Mouse (Mus musculus): Measurements from ENCODE around the gene Pax5. TPM values are rescaled to one million over a fixed set of nuclear protein-coding genes. Genes with fewer than 3 reads are reported as not detected.

The Pax5 gene
- polyA plus RNA-seq, 1 experiment from 2014 or later = 0.18 TPM

DNA sequence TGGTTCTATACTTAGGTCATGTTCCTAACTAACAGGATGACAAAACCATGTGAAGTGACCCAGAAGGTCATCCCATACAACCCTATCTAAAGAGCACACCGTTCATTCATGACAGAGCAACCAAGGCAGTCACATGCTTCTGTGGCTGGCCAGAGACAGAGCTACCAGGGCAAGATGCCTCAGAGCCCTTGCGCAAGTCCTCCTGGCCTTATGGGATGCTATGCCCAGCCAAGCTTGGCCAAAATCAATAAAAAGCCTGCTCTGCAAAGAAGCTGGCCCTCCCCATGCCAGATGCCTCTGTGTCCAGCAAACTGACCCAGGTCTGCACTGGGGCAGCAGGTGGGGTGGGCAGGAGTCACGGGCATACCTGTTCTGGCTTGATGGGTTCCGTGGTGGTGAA, 65.1 kb downstream of the Pax5 start:
- Histone ChIP-seq H3K4me2 (no peak overlapping the region), H3K27ac (no peak overlapping the region), H3K9me3 (no peaks in the 10 kb centered on the region), H3K9ac (no peak overlapping the region), H3K36me3 (no peaks in the 10 kb centered on the region), H3K27me3 (peaks cover 12% of the 10 kb centered on the region; the same call in 1 of the 2 replicates), H3K4me3 (no peak overlapping the region), H3K4me1 (no peaks in the 10 kb centered on the region)
- ATAC-seq (ENCODE audit: insufficient number of reproducible peaks, low FRiP score, low TSS enrichment, low read depth) = no peak
- WGBS = 85% methylated on average over 4 of the region's 4 CpGs

GRCm38 (mm10) chr4:44641831-44642587, 68.3 kb downstream of the Pax5 start:
- peaks cover 12% of the 10 kb centered on the region; the same call in 1 of the 2 replicates for H3K27me3 ChIP-seq
- WGBS = 24% methylated on average over 12 of the region's 12 CpGs

GRCm38 (mm10) chr4:44635618-44636017, 74.7 kb downstream of the Pax5 start:
- Histone ChIP-seq H3K9me3 (no peaks in the 10 kb centered on the region), H3K27ac (no peak overlapping the region), H3K4me2 (no peak overlapping the region), H3K9ac (no peak overlapping the region), H3K4me3 (no peak overlapping the region), H3K36me3 (no peaks in the 10 kb centered on the region), H3K27me3 (peaks cover 7% of the 10 kb centered on the region; the same call in 1 of the 2 replicates), H3K4me1 (0 out of 2 replicates have a peak, but pooled peaks cover 2% of the 10 kb centered on the region)
- ATAC-seq (ENCODE audit: insufficient number of reproducible peaks, low FRiP score, low TSS enrichment, low read depth) = no peak
- 83% methylated on average over 3 of the region's 3 CpGs for WGBS

More at GRCm38 (mm10) chr4:44641831-44642587, 68.3 kb downstream of the Pax5 start:
- no peak for ATAC-seq (ENCODE audit: insufficient number of reproducible peaks, low FRiP score, low TSS enrichment, low read depth)
- Histone ChIP-seq H3K4me3 (no peak overlapping the region), H3K27ac (no peak overlapping the region), H3K4me1 (no peaks in the 10 kb centered on the region), H3K9me3 (no peaks in the 10 kb centered on the region), H3K9ac (no peak overlapping the region), H3K4me2 (no peak overlapping the region), H3K36me3 (no peaks in the 10 kb centered on the region)

- no peaks in the 10 kb centered on the region for H3K36me3 ChIP-seq
- peaks cover 7% of the 10 kb centered on the region; the same call in 1 of the 2 replicates for H3K27me3 ChIP-seq
- no peak overlapping the region for H3K4me3 ChIP-seq
- H3K4me1 ChIP-seq = 0 out of 2 replicates have a peak, but pooled peaks cover 2% of the 10 kb centered on the region
- no peak overlapping the region for H3K4me2 ChIP-seq
- H3K9ac ChIP-seq = no peak overlapping the region
- WGBS = 25% methylated on average over 12 of the region's 12 CpGs
- no peak for ATAC-seq (ENCODE audit: insufficient number of reproducible peaks, low FRiP score, low TSS enrichment, low read depth)
- no peak overlapping the region for H3K27ac ChIP-seq
- no peaks in the 10 kb centered on the region for H3K9me3 ChIP-seq
Observed at GRCm38 (mm10) chr4:44633694-44634524, 76.4 kb downstream of the Pax5 start.

- no peak overlapping the region for H3K4me2 ChIP-seq
- no peak overlapping the region for H3K9ac ChIP-seq
- H3K4me3 ChIP-seq = no peak overlapping the region
- no peak overlapping the region for H3K27ac ChIP-seq
- no peaks in the 10 kb centered on the region for H3K36me3 ChIP-seq
- 0 out of 2 replicates have a peak, but pooled peaks cover 2% of the 10 kb centered on the region for H3K4me1 ChIP-seq
- ATAC-seq (ENCODE audit: insufficient number of reproducible peaks, low FRiP score, low TSS enrichment, low read depth) = no peak
- WGBS = 43% methylated on average over 6 of the region's 6 CpGs
- no peaks in the 10 kb centered on the region for H3K9me3 ChIP-seq
- peaks cover 7% of the 10 kb centered on the region; the same call in 1 of the 2 replicates for H3K27me3 ChIP-seq
Observed at GRCm38 (mm10) chr4:44630059-44630458, 80.2 kb downstream of the Pax5 start.

GRCm38 (mm10) chr4:44627890-44628289, 82.4 kb downstream of the Pax5 start:
- Histone ChIP-seq H3K27me3 (peaks cover 6% of the 10 kb centered on the region; the same call in 1 of the 2 replicates), H3K9me3 (no peaks in the 10 kb centered on the region), H3K4me3 (no peak overlapping the region), H3K27ac (no peak overlapping the region), H3K36me3 (no peaks in the 10 kb centered on the region), H3K4me1 (no peaks in the 10 kb centered on the region), H3K4me2 (no peak overlapping the region), H3K9ac (no peak overlapping the region)
- no peak for ATAC-seq (ENCODE audit: insufficient number of reproducible peaks, low FRiP score, low TSS enrichment, low read depth)

DNA sequence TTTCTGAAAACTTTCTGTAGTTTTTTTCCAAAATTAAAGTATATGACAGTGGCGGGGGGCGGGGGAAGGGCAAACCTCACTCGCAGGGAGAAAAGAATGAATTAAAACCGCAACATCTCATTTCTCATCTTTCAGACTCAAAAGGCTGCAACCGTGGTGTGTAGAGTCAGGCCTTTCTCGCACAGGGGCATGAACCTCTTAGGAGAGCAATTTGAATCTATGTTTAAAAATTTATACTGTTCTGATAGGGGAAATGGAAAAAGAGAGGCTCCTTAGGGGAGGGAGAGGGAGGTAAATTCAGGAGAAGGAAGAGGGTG, 85.2 kb downstream of the Pax5 start:
- no peaks in the 10 kb centered on the region for H3K36me3 ChIP-seq
- no peaks in the 10 kb centered on the region for H3K4me1 ChIP-seq
- 87% methylated on average over 6 of the region's 6 CpGs for WGBS
- H3K4me3 ChIP-seq = no peak overlapping the region
- no peak overlapping the region for H3K4me2 ChIP-seq
- H3K27ac ChIP-seq = no peak overlapping the region
- H3K9ac ChIP-seq = no peak overlapping the region
- ATAC-seq (ENCODE audit: insufficient number of reproducible peaks, low FRiP score, low TSS enrichment, low read depth) = no peak
- H3K9me3 ChIP-seq = no peaks in the 10 kb centered on the region
- peaks cover 7% of the 10 kb centered on the region; the same call in 1 of the 2 replicates for H3K27me3 ChIP-seq

DNA sequence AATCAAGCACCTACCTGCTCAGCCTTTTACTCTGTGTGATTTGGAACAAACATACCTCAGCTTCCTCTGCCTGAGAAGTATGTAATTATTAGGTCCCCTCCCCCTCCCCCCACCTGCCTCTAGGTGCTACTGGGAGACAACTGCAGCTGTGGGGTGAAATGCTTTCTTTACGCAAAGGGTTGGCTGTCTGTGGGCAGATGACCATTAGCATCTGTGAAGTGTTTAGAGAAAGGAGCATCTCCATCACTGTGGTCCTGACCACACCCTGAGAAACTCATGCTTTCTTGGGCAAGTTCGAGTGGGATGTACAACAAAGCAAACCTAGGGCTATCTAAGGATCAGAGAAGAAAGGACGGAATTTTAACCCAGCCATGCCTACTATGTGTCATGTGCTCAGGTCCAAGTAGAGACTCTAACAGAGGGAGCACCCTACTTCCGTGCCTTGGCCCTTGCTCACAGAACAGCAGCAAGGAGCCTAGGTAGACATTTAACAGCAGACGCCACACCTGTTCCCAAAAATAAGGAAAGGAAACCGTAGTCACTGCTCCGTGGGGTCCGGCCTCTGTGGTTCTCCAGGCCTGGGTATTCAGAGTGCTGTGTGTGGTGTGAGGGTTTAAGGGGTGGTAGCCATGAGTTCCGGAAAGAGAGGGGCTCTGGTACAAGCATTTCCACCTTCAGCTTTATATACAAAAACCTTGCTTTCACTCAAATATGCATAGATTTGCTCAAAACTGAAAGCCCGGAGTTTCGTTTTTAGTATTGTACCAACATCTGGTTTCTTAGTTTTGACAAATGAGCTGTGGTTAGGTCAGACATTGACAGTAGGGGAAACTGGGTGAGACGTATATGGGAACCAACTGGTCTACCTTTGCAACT, 85.8 kb downstream of the Pax5 start:
- 79% methylated on average over 12 of the region's 12 CpGs for WGBS
- H3K27me3 ChIP-seq = peaks cover 7% of the 10 kb centered on the region; the same call in 1 of the 2 replicates
- no peaks in the 10 kb centered on the region for H3K36me3 ChIP-seq
- no peaks in the 10 kb centered on the region for H3K4me1 ChIP-seq
- no peak overlapping the region for H3K9ac ChIP-seq
- no peak for ATAC-seq (ENCODE audit: insufficient number of reproducible peaks, low FRiP score, low TSS enrichment, low read depth)
- H3K9me3 ChIP-seq = no peaks in the 10 kb centered on the region
- H3K4me2 ChIP-seq = no peak overlapping the region
- H3K27ac ChIP-seq = no peak overlapping the region
- H3K4me3 ChIP-seq = no peak overlapping the region

- Histone ChIP-seq H3K4me3 (no peak overlapping the region), H3K9ac (no peak overlapping the region), H3K36me3 (no peaks in the 10 kb centered on the region), H3K27ac (no peak overlapping the region), H3K27me3 (peaks cover 7% of the 10 kb centered on the region; the same call in 1 of the 2 replicates), H3K9me3 (no peaks in the 10 kb centered on the region), H3K4me1 (no peaks in the 10 kb centered on the region), H3K4me2 (no peak overlapping the region)
- ATAC-seq (ENCODE audit: insufficient number of reproducible peaks, low FRiP score, low TSS enrichment, low read depth) = no peak
- 34% methylated on average over 5 of the region's 5 CpGs for WGBS
Observed at GRCm38 (mm10) chr4:44623435-44623727, 86.9 kb downstream of the Pax5 start.

DNA sequence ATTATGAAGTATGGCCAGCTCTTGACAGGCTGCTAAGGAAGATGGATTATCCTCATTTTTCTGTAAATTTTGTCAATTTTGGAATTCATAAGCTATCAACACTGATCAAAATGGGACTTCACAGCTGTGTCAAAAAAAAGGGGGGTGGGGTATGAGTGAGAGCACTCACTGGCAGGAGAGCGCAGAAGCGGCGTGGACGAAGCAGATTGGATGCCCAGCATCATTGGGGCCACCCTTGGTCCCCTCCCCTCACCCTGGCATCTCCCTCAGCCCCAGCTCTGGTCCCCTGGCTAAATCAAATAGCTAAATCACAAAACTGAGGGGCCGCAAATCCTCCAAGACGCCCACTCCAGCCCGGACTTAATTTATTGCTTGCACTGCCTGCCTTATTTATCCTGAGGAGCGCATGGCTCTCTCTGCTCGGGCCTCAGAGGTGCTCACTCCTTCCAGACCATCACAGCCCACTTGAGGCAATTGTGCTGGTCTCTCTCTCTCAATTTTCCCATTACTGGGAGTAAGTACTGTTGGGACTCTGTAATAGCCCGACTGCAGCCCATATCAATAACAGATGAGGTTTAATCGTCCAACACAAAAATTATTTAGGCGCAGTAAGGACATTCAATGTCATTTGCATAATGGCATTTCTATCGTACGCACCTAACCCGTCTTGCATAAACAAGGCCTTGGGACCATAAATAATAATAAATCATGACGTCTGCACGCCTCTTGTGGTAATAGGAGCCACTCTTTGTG, 87.4 kb downstream of the Pax5 start:
- WGBS = 48% methylated on average over 17 of the region's 17 CpGs
- no peak for ATAC-seq (ENCODE audit: insufficient number of reproducible peaks, low FRiP score, low TSS enrichment, low read depth)
- Histone ChIP-seq H3K9ac (no peak overlapping the region), H3K4me3 (no peak overlapping the region), H3K27ac (no peak overlapping the region), H3K4me1 (no peaks in the 10 kb centered on the region), H3K4me2 (no peak overlapping the region), H3K27me3 (peaks cover 7% of the 10 kb centered on the region; the same call in 1 of the 2 replicates), H3K9me3 (no peaks in the 10 kb centered on the region), H3K36me3 (no peaks in the 10 kb centered on the region)

DNA sequence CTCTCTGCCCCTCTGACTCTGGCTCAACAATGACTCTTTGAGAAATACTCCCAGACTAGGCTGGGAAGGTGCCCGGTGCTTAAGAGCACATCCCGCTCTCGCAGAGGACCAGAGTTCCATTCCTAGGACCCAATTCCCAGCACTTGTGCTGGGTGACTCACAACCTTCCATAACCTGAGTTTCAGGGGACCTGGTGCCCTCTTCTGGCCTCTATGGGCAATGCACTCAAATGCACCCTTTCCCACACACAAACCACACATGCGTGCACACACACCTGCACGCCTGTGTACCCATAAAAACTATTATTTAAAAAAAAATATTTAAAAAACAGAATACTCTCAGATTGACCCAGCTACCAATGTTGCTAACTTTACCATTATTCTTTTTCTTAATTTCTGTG, 90.0 kb downstream of the Pax5 start:
- no peaks in the 10 kb centered on the region for H3K36me3 ChIP-seq
- H3K9ac ChIP-seq = no peak overlapping the region
- H3K4me3 ChIP-seq = no peak overlapping the region
- ATAC-seq (ENCODE audit: insufficient number of reproducible peaks, low FRiP score, low TSS enrichment, low read depth) = no peak
- H3K9me3 ChIP-seq = no peaks in the 10 kb centered on the region
- H3K27ac ChIP-seq = no peak overlapping the region
- peaks cover 7% of the 10 kb centered on the region; the same call in 1 of the 2 replicates for H3K27me3 ChIP-seq
- 91% methylated on average over 5 of the region's 5 CpGs for WGBS
- no peaks in the 10 kb centered on the region for H3K4me1 ChIP-seq
- no peak overlapping the region for H3K4me2 ChIP-seq
